Mouse (Mus musculus): ENCODE measurements at regions not wholly inside any gene's neighbourhood (a gene's known extent, or its start where the extent isn't known, plus 50 kb on each side); places are given as distances from the start of the nearest gene placed in this dataset.

DNA sequence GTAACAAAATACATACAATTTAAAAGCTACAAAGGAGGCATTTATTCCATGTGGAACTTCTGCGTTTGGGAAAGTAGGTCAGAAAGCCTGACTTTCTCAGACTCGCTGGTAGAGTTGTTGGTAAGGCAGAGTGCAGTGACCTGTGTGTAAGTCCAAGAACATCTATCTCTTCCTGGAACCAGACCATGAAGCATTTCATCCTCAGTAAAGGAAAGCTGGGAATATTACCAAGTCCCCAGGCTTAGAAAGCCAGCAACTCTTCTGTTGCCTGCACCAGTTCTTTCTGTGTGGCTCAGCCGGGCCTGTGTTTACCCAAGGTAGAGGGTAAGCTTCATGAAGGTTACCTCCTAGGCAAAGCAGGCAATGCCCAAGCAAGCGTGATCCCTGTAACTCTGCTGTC lies 207.0 kb upstream of the Mctp2 start:
- no peak for TF ChIP-seq CTCF (conservative IDR thresholded peaks at IDR 0.05; ENCODE audit: insufficient read depth, insufficient read length, low read depth, low read length)
- TF ChIP-seq POLR2A (IDR thresholded peaks at IDR 0.05; ENCODE audit: low read depth, low read length): no peak

Measured in kidney, adult 2 months (tissue).